Mouse (Mus musculus): ENCODE data around the gene Scyl2. TPM values are rescaled to one million over a fixed set of nuclear protein-coding genes. Genes with fewer than 3 reads are reported as not detected.
A peak's percentile ranks its signal among the peaks of the same experiment; 100 is the strongest.

Gene Scyl2
- total RNA-seq, 2 experiments from 2014 or later = 30.2 to 32.5 TPM

GRCm38 (mm10) chr10:89630564-89630963, 55.5 kb downstream of the Scyl2 start:
- no peak for DNase-seq (ENCODE audit: extremely low spot score in 1 of 2, low spot score in 2 of 2)
- intact Hi-C loops (cut with DNase I) = loop anchor here (2.0 to 10.0 kb wide), 3 partner anchors 170 to 806 kb away; partner anchors contain the start of gene Utp20

GRCm38 (mm10) chr10:89630052-89630451, 56.0 kb downstream of the Scyl2 start:
- DNase-seq (ENCODE audit: extremely low spot score in 1 of 2, low spot score in 2 of 2) = peak in 1 of 2 experiments; percentile 70
- intact Hi-C loops (cut with DNase I) = loop anchor here (2.0 to 10.0 kb wide), 3 partner anchors 169 to 805 kb away; partner anchors contain the start of gene Utp20

GRCm38 (mm10) chr10:89626714-89627113, 59.4 kb downstream of the Scyl2 start:
- no peak for DNase-seq (ENCODE audit: extremely low spot score in 1 of 2, low spot score in 2 of 2)
- intact Hi-C loops (cut with DNase I) = no loop called here

- no peak for DNase-seq (ENCODE audit: extremely low spot score in 1 of 2, low spot score in 2 of 2)
- intact Hi-C loops (cut with DNase I) = no loop called here
Observed at GRCm38 (mm10) chr10:89624196-89624595, 61.9 kb downstream of the Scyl2 start.

- intact Hi-C loops (cut with DNase I) = no loop called here
- no peak for DNase-seq (ENCODE audit: extremely low spot score in 1 of 2, low spot score in 2 of 2)
Observed at GRCm38 (mm10) chr10:89621129-89621528, 65.0 kb downstream of the Scyl2 start, which contains the start of gene Slc17a8. TSS of gene Slc17a8 (minus strand) at chr10:89621253.

DNA sequence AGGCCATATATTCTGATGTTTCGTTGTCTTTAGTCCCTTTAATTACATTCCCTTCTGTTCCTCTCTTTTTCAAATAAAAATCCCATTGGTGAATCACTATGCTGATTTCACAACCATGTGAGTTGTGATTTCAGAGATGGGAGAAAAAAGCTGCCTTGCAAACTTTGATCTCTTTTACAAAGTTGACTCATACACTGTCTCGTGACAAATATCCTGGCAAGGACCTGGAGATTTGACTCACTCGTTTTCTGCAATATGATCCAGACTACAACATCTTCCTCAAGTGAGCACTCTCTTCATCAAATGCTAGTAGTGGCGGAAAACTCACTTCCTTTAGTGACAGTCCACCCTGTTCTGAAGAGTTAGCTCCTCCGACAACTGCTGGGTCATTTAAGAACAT, 86.8 kb downstream of the Scyl2 start:
- no peak for DNase-seq (ENCODE audit: extremely low spot score in 1 of 2, low spot score in 2 of 2)

DNA sequence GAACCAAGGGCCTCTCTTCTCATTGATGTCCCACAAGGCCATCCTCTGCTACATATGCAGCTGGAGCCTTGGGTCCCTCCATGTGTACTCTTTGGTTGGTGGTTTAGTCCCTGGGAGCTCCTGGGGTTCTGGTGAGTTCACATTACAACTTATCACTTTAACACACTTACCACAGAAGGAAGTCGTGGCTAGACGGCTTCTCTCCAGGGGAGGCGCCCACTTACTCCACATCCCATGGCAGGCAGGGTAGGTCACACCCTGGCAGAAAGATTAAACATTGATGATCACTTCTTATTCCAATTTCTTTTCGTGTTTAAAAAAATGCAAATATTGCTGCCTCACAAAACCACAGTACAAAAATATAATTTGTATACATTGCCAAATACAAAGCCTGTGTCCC, 88.8 kb downstream of the Scyl2 start:
- DNase-seq (ENCODE audit: extremely low spot score in 1 of 2, low spot score in 2 of 2) = no peak
- intact Hi-C loops (cut with DNase I) = no loop called here

More for the DNA sequence above, 86.8 kb downstream of the Scyl2 start:
- intact Hi-C loops (cut with DNase I) = no loop called here

DNA sequence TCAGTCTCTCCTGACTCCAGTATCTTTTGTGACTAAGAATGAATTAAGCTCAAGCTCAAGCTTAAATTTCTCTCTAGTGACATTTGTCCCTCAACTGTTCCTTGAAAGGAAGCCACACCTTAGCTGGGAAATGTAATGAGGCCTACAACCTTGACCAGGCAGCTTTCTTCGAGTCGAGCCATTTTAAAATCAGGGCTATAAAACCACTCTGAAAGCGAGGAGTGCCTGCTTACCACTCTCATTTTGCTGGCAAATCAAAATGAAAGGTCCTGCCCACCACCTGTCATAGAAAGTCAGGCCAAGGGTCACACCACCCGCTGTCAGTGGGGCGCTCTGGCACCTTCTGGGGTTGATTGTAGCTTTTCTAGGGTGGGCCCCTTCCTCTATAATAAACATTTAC, 90.2 kb downstream of the Scyl2 start:
- intact Hi-C loops (cut with DNase I) = no loop called here
- DNase-seq (ENCODE audit: extremely low spot score in 1 of 2, low spot score in 2 of 2) = no peak

DNA sequence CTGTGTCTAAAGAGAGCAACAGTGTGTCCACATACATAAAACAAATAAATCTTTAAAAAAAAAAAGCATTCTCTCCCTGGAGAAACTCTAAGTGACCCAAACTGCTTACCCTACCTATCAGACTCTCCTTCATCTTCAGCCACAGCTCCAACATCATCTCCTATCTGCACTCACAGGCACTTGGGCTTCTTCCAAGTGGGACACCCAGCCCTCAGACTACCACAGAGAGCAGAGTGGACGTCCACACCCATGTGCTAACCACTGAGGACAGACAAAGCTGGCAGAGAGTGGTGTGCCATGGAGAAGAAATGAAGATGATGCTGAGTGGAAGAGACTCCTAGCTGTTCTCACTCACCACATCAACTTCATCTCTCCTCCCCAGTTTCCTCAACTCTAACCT, 90.6 kb downstream of the Scyl2 start:
- DNase-seq (ENCODE audit: extremely low spot score in 1 of 2, low spot score in 2 of 2) = no peak
- intact Hi-C loops (cut with DNase I) = no loop called here

DNA sequence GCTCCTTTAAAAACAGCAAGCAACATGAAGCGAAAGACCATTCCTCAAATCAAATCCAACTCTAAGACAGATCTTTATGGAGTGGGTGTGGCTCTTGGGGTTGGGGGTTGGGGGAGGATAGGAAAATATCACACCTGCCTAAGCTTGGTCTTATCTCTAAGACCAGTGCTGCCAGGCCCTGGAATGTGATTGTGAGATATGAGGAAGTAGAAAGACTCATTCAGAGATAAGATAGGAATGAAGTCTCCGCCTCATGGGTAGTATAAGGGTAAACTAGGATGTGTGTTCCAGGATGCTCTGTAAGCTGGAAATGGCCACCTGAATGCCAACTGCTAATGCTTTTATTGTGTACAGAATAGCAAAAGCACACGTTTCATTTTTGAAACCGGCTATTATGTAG, 91.8 kb downstream of the Scyl2 start:
- intact Hi-C loops (cut with DNase I) = no loop called here
- no peak for DNase-seq (ENCODE audit: extremely low spot score in 1 of 2, low spot score in 2 of 2)

GRCm38 (mm10) chr10:89592797-89593196, 93.3 kb downstream of the Scyl2 start:
- intact Hi-C loops (cut with DNase I) = no loop called here
- DNase-seq (ENCODE audit: extremely low spot score in 1 of 2, low spot score in 2 of 2) = peak in 1 of 2 experiments; percentile 11

GRCm38 (mm10) chr10:89589877-89590276, 96.2 kb downstream of the Scyl2 start:
- intact Hi-C loops (cut with DNase I) = no loop called here
- no peak for DNase-seq (ENCODE audit: extremely low spot score in 1 of 2, low spot score in 2 of 2)

Other genes with a start within 250 kb of the Scyl2 start
- gene Gas2l3, start 242.3 kb downstream of the Scyl2 start, total RNA-seq (2021) = 1 to 10 TPM; 3.4 to 5.0 TPM
- under 1 TPM; 0.17 to 0.34 TPM for gene Nr1h4, start 152.7 kb downstream of the Scyl2 start, total RNA-seq (2021)
- gene Slc17a8, start 65.0 kb downstream of the Scyl2 start, total RNA-seq (2021) = 1 to 10 TPM; 5.8 to 8.9 TPM
- 10 to 100 TPM; 24.3 to 26.9 TPM for gene Actr6, start 46.0 kb upstream of the Scyl2 start, total RNA-seq (2021)
- 10 to 100 TPM; 75.0 to 78.5 TPM for gene Uhrf1bp1l, start 58.7 kb upstream of the Scyl2 start, total RNA-seq (2021)
- gene Anks1b, start 187.2 kb upstream of the Scyl2 start, total RNA-seq (2021) = 100 to 1,000 TPM; 366 TPM

Measured in left cerebral cortex, postnatal 10 days (tissue).